Mouse (Mus musculus): Measurements from ENCODE around the gene Tulp2.

The Tulp2 gene

GRCm38 (mm10) chr7:45535676-45536075, 54.0 kb downstream of the Tulp2 start:
- in situ Hi-C loops (cut with MboI; ENCODE audit: low pct_unique_long_range_greater_than_20kb in 1 of 2, low sequenced_read_pairs in 2 of 2, unreplicated experiment in 1 of 2), result no loop called here

- in situ Hi-C loops (cut with MboI; ENCODE audit: low pct_unique_long_range_greater_than_20kb in 1 of 2, low sequenced_read_pairs in 2 of 2, unreplicated experiment in 1 of 2), result no loop called here
These were observed 55.9 kb downstream of the Tulp2 start for GRCm38 (mm10) chr7:45537602-45538001.

GRCm38 (mm10) chr7:45538163-45539041, 56.7 kb downstream of the Tulp2 start:
- in situ Hi-C loops (cut with MboI; ENCODE audit: low pct_unique_long_range_greater_than_20kb in 1 of 2, low sequenced_read_pairs in 2 of 2, unreplicated experiment in 1 of 2), result no loop called here

- in situ Hi-C loops (cut with MboI; ENCODE audit: low pct_unique_long_range_greater_than_20kb in 1 of 2, low sequenced_read_pairs in 2 of 2, unreplicated experiment in 1 of 2), result no loop called here
These were observed 57.4 kb downstream of the Tulp2 start for GRCm38 (mm10) chr7:45539095-45539494.

- in situ Hi-C loops (cut with MboI; ENCODE audit: low pct_unique_long_range_greater_than_20kb in 1 of 2, low sequenced_read_pairs in 2 of 2, unreplicated experiment in 1 of 2), result no loop called here
These were observed 58.5 kb downstream of the Tulp2 start for GRCm38 (mm10) chr7:45540213-45540612.

- in situ Hi-C loops (cut with MboI; ENCODE audit: low pct_unique_long_range_greater_than_20kb in 1 of 2, low sequenced_read_pairs in 2 of 2, unreplicated experiment in 1 of 2), result no loop called here
These were observed 62.8 kb downstream of the Tulp2 start for GRCm38 (mm10) chr7:45544525-45544924.

- in situ Hi-C loops (cut with MboI; ENCODE audit: low pct_unique_long_range_greater_than_20kb in 1 of 2, low sequenced_read_pairs in 2 of 2, unreplicated experiment in 1 of 2), result no loop called here
These were observed 68.2 kb downstream of the Tulp2 start for GRCm38 (mm10) chr7:45549641-45550436.

GRCm38 (mm10) chr7:45550821-45551511, 69.3 kb downstream of the Tulp2 start:
- in situ Hi-C loops (cut with MboI; ENCODE audit: low pct_unique_long_range_greater_than_20kb in 1 of 2, low sequenced_read_pairs in 2 of 2, unreplicated experiment in 1 of 2), result no loop called here

GRCm38 (mm10) chr7:45551512-45551883, 69.8 kb downstream of the Tulp2 start:
- in situ Hi-C loops (cut with MboI; ENCODE audit: low pct_unique_long_range_greater_than_20kb in 1 of 2, low sequenced_read_pairs in 2 of 2, unreplicated experiment in 1 of 2), result no loop called here

GRCm38 (mm10) chr7:45553519-45553918, 71.8 kb downstream of the Tulp2 start:
- in situ Hi-C loops (cut with MboI; ENCODE audit: low pct_unique_long_range_greater_than_20kb in 1 of 2, low sequenced_read_pairs in 2 of 2, unreplicated experiment in 1 of 2), result no loop called here

GRCm38 (mm10) chr7:45553990-45554389, 72.3 kb downstream of the Tulp2 start:
- in situ Hi-C loops (cut with MboI; ENCODE audit: low pct_unique_long_range_greater_than_20kb in 1 of 2, low sequenced_read_pairs in 2 of 2, unreplicated experiment in 1 of 2), result no loop called here

- in situ Hi-C loops (cut with MboI; ENCODE audit: low pct_unique_long_range_greater_than_20kb in 1 of 2, low sequenced_read_pairs in 2 of 2, unreplicated experiment in 1 of 2), result no loop called here
These were observed 73.1 kb downstream of the Tulp2 start, which contains the start of gene Hsd17b14 for GRCm38 (mm10) chr7:45554744-45555143. Hsd17b14 (plus strand) TSS chr7:45554893.

GRCm38 (mm10) chr7:45555787-45556186, 74.1 kb downstream of the Tulp2 start:
- in situ Hi-C loops (cut with MboI; ENCODE audit: low pct_unique_long_range_greater_than_20kb in 1 of 2, low sequenced_read_pairs in 2 of 2, unreplicated experiment in 1 of 2), result no loop called here

- in situ Hi-C loops (cut with MboI; ENCODE audit: low pct_unique_long_range_greater_than_20kb in 1 of 2, low sequenced_read_pairs in 2 of 2, unreplicated experiment in 1 of 2), result no loop called here
These were observed 77.2 kb downstream of the Tulp2 start for GRCm38 (mm10) chr7:45558907-45559306.

- in situ Hi-C loops (cut with MboI; ENCODE audit: low pct_unique_long_range_greater_than_20kb in 1 of 2, low sequenced_read_pairs in 2 of 2, unreplicated experiment in 1 of 2), result no loop called here
These were observed 78.6 kb downstream of the Tulp2 start for GRCm38 (mm10) chr7:45560241-45560640.

GRCm38 (mm10) chr7:45560843-45561623, 79.4 kb downstream of the Tulp2 start:
- in situ Hi-C loops (cut with MboI; ENCODE audit: low pct_unique_long_range_greater_than_20kb in 1 of 2, low sequenced_read_pairs in 2 of 2, unreplicated experiment in 1 of 2), result no loop called here

- in situ Hi-C loops (cut with MboI; ENCODE audit: low pct_unique_long_range_greater_than_20kb in 1 of 2, low sequenced_read_pairs in 2 of 2, unreplicated experiment in 1 of 2), result no loop called here
These were observed 80.2 kb downstream of the Tulp2 start for GRCm38 (mm10) chr7:45561624-45562520.
